Mouse (Mus musculus) adrenal gland, postnatal 10 days (tissue): Measurements from ENCODE around the gene Hist2h3c1. TPM values are rescaled to one million over a fixed set of nuclear protein-coding genes. Genes with fewer than 3 reads are reported as not detected.
"Not testable (repeated sequence)": the region's sequence is repeated elsewhere in the genome, so short reads cannot be mapped to it uniquely, and the experiment has no call there.

Experiments
- DNase-seq: peaks from one replicate; pipeline ENCODE4 v3.0.0; 2021; ENCODE audit warnings: mixed read lengths
- total RNA-seq, 2 experiments: library from RNA; stranded (reverse); gene quantifications; 2 replicates each; pipeline ENCODE4 v1.2.3; 2021

Hist2h3c1 gene
- total RNA-seq, 2 experiments from 2014 or later: 0.39 TPM; not detected in 1

DNA sequence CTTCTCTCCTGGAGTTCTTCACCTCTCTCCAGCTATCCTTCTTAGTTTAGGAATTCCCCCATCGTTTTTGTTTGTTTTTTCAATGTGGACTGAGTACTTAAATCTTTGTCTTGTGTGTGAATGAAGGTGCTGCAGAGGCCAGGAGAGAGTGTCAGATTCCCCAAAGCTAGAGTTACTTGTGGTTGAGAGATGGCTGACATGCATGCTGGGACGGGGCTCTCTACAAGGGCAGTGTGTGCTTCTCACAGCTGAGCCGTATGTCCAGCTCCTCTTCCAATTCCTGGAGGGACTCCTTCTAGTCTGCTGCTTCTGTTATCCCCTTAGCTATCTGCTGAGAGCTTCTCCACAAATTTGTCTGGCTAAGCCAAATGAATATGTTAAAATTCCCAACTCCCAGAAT, 10.6 kb upstream of the Hist2h3c1 start:
- DNase-seq: no peak

DNA sequence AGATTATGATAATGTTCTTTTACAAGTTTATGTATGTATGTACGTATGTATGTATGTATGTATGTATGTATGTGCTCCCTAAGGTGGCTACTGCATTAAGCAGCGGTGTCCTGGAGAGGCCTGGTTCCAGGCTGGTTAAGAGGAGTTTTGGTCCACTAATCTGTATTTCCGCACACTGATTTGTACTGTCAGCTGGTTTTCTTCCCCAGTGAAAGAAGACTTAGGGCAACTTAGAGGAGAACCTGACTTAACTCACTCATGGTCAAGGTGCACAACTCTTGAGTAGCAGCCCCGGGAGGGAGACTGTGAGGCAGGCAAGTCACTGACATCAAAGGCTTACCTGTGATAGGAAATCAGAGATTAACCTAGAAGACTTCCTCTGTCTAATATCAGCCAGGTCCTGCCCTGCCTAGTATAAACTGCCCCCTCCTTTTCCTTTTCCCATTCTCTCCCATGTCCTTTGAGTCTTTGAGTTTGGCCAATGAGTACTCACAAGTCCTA, 9.6 kb upstream of the Hist2h3c1 start:
- no peak for DNase-seq

DNA sequence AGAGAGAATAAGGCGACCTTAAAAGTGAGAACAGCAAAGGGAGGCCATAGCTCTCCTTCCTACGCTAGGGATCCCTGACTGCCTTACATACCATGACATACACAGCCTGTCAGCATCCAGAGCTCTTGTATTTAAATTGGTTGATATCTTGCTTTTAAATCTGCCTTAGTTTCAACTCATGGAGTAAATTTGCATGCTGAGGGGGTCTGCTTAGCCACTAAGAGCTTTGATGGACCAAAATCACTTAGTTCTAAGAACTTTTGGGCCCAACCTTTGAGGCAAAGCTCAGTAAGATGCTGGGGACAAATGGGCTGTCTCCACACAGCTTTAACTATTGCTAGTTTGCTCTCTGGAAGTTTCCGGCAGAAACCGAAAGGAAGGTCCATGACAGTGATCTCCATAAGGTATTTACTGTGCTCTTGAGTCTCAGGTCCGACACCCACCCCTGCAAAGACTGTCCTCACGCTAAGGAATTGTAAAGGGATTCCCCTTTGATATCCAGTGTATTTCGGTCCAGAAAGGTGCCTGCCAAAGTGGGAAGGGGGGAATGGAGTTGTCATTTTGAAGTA, 9.1 kb upstream of the Hist2h3c1 start:
- no peak for DNase-seq

DNA sequence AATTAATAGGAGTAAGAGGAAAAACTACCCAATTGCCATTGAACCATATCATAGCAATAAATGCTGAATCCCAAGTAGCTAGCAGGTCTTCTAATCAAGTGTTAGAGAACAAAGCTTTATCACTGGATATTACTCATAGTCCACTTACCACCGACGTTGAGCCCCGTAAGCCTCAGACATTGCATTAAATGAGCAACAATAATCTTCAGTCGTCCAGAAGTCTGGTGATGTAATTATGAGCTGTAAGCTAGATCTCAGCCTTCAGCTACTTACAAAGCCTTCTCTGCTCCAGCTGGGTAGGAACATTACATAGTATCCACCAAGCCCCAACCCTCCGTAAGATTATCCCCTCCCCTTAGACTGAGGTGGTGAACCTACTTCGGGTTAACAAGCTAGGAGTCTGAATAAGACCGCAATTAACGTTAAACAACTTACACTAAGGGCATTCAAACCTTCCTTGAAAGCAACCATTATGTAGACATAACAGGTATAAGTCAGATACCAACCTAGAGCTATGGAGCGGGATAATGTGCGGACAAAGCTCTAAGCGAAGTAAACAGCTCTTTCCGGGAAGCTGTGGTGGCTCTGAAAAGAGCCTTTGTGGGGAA, 8.5 kb upstream of the Hist2h3c1 start:
- DNase-seq: no peak

DNA sequence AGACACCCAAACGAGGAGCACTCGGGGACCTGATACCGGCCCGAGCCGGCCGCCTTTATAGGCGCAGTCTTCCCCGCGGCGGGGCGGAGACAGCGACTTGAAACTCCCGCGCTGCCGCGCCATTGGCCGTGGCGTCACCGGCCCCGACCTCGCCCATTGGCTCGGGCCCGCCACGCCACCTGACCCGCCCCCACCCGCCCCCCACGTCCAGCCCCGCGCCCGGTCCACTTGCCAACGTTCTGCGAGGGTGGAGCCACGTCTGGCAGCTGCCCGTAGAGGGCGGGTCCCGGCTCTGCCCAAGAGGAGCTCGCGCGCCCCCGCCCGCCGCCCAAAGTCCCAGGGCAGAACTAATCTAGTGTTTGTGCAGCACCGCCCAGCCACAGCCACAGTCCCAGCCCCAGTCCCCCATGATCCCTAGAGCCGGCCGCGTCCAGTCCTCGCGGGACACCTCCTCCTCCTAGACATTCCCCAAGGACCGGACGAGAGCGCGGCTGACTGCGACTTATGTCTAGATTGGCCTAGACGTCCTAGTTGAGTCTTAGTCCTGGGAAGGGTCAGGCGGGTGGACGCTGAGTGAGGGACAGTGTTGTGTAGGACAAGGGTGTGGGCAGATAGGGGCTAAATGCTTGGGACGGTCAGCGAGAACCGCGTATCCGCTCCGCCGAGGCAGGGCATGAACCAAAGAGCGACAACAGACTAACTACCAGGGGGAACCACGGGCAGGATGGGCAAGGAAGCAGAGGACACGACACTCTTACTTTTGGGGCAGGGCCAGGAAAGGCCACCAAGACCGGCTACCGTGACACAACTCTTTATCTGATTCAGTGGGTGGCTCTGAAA, 7.3 kb upstream of the Hist2h3c1 start, which contains the start of gene Hist2h3c2:
TSS of gene Hist2h3c2 (minus strand) at position 174 of the 840 bp plus-strand sequence.
- peak; percentile 65 for DNase-seq

DNA sequence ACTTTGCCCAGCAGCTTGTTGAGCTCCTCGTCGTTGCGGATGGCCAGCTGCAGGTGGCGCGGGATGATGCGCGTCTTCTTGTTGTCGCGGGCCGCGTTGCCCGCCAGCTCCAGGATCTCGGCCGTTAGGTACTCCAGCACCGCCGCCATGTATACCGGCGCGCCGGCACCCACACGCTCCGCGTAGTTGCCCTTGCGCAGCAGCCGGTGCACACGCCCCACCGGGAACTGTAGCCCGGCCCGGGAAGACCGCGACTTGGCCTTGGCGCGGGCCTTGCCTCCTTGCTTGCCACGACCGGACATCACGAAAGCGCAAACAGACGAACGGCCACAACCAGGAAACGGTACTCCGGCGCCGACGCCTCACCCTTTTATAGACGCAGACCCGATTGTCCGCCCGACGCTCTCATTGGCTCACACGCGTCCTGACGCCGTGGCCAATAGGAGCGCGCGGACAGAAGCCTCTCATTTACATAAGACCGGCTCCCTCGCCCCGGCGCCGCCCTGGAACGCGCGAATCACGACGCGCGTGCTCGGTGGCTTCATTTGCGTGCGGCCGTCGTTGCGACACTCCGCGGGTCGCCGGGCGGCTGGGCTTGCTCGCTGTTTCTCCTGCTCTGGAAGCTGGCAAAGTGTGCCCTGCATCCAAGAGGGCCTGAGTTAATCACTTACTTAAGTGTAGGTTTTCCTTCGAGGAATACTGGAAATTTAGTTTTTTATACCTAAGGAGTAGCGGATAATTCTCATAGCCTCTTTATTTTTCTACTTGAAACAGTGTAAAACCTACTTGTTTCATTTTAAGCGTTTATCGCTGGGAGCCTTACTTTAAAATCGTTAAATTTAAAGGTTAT, 6.3 kb upstream of the Hist2h3c1 start, which contains the start of gene Hist2h2aa2:
TSS of gene Hist2h2aa2 (minus strand) at position 328 of the 850 bp plus-strand sequence.
- DNase-seq: peak; percentile 96

DNA sequence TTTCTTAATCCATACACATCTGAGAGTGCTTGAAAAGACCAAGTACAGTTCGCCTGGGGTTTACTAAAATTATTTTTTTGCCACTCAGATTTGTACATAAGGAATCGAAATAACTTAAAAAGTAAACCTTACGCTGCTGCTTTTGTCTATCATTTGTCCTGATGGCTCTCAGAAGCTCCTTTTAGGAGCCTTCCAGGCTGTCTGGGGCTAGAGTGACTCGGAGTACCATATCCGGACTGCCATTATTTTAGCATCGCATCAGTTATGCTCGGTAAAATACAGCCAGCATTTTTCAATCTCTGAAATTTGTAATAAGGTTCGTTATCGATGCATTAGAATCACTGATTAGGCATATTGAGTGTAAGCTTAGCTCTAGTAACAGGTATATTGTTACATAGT, 5.7 kb upstream of the Hist2h3c1 start:
- DNase-seq: no peak

DNA sequence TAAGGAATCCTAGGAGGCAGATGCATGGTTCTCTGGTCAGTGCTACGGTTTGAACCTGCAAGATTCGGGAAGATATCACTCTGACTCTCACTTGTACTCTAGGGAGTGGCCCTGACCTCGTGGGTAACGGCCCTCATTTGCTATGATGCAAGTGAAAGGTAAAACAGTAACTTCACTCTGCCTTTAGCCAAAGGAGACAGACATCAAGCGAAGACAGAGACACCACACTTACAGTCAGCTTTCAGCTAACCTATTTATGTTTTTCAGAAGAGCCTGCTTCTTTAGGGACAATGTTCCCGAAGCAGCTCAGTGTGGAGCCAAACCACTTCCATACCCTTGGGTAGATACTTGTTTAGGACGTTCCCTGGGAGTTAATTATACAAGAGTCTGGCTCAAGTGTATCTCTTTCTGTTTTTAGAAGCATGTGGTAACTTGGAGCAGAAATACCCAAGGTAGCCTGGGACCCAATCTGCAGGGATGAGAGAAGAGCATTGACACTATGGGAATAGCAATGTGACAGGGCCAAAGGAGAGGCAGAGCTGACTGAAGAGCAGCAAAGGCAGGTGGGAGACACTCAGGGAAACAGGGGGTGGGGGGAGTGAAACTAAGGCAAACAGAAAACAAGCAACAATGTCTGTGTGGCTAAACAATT, 2.4 kb upstream of the Hist2h3c1 start:
- DNase-seq: no peak

DNA sequence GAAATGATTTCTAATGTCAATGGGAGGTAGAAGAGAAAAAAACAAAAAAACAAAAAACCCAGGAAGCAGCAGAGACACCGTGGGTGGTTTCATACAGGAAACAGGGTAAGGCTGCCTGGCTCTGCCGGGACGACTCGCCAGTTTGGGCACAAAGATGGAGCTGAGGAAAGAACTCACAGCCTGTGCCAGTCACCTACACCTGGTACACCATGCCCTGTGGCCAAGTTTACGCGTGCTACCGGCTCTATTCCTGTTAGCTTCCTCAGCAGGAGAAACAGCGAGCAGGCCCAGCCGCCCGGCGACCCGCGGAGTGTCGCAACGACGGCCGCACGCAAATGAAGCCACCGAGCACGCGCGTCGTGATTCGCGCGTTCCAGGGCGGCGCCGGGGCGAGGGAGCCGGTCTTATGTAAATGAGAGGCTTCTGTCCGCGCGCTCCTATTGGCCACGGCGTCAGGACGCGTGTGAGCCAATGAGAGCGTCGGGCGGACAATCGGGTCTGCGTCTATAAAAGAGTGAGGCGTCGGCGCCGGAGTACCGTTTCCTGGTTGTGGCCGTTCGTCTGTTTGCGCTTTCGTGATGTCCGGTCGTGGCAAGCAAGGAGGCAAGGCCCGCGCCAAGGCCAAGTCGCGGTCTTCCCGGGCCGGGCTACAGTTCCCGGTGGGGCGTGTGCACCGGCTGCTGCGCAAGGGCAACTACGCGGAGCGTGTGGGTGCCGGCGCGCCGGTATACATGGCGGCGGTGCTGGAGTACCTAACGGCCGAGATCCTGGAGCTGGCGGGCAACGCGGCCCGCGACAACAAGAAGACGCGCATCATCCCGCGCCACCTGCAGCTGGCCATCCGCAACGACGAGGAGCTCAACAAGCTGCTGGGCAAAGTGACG, 1.2 kb upstream of the Hist2h3c1 start, which contains the start of gene Hist2h2aa1:
TSS of gene Hist2h2aa1 (plus strand) at position 495 of the 884 bp plus-strand sequence.
- peak; percentile 88 for DNase-seq

DNA sequence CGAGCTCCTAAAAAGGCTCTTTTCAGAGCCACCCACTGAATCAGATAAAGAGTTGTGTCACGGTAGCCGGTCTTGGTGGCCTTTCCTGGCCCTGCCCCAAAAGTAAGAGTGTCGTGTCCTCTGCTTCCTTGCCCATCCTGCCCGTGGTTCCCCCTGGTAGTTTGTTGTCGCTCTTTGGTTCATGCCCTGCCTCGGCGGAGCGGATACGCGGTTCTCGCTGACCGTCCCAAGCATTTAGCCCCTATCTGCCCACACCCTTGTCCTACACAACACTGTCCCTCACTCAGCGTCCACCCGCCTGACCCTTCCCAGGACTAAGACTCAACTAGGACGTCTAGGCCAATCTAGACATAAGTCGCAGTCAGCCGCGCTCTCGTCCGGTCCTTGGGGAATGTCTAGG, 467 bp upstream of the Hist2h3c1 start:
- not testable (repeated sequence) for DNase-seq

DNA sequence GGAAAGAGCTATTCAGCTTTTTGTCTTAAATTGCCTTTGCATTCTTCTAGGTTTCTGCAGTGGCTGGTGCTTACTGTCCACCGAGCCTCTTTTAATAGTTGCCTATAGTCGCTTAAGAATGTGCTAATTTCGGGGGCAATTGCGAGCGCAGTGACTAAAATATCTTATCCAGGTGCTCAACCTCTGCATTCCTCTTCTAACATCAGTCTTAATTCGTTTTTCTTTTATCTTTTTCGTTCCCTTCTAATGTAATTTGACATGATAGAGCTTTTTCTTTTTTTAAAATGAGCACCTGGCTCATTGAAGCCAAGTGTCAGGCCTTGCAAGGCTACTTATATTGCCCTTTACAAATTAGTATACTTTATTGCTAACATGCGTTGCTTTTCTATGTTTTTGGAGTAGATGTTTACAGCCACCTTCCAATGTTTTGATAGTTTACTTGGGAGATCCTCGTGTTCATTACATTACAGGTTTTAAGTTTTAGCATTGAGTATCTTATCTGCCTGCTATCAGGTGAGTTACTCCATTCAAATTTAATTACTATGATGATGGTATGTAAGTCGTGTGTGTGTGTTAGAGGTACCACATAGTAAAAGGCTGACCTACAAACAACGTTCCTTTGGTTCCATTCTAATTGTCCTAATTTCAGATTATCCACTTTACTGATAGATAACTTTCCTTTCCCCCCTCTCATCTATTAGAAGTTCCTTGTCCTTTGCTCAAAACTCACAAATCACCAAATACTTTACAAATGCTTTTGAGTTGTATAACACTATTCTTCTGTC, 1.1 kb downstream of the Hist2h3c1 start:
- no peak for DNase-seq

DNA sequence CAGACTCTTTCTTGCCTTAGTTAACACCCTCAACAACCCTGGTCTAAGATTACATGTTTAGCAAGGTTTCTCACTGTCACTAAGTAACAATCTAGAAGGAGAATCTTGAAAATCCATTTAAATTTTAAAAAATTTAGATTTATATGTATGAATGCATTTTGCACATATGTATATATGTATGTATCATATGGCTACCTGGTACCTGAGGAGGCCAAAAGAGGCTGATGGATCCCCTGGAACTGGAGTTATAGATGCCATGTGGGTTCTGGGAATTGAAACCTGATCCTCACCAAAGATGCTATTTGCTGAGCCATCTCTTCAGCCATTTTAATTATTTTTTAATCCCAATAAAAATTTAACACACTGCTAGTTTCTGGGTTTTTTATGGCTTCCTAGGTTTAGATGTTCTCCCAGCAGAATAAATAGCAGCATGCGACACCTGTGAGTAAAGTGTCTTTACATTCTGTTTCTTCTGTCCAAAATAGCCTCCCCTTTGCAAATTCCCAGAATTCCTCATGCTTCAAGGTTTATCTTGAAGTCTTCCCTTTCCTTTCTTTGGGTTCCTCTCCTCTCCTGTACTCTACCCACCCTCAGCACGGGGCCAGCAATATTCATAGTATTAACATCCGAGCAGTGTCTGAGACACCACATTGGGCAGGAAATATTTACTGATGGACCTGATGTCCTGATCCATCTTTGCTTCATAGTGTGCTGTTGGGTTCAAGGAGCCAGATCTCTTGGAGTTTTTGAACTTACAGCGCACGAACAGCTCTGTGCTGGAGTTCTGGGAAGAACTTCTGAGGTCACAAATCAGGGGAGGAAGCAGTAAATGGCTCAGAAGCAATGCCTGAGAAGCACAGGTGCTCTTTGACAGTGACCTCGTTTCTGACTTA, 1.9 kb downstream of the Hist2h3c1 start:
- no peak for DNase-seq

DNA sequence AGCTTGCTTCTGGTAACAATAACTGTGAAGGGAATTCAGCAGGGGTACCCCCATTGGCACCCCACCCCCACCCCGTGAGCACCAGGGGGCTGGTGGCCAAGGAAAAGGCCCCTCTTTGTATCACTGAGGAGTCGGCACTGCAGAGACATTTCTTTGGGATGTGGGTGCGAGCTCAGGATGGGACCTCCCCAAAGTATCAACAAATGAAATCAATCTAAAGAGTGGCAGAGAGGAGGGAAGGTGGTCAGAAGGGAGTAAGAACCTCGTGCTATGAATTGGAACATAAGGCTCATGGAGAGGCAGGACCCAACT, 2.5 kb downstream of the Hist2h3c1 start:
- DNase-seq: no peak

DNA sequence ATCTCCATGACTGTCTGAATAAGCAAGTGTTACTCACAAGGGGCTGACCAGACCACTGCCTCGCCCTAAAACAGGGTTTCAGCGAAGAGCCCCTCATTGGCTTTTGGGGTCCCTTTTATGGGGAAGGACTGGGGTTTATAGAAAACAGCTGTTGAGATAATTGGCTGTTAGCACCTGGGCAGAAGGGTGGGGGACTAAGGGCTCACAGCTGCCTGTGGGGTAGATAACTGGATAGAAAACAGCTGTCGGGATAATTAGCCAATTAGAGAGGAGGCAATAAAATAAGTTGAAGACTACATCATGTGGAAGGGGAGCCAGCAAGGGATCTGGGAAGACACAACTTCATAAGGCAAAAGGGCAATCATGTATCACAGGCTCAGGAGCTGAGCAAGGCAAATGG, 4.4 kb downstream of the Hist2h3c1 start:
- DNase-seq: no peak

DNA sequence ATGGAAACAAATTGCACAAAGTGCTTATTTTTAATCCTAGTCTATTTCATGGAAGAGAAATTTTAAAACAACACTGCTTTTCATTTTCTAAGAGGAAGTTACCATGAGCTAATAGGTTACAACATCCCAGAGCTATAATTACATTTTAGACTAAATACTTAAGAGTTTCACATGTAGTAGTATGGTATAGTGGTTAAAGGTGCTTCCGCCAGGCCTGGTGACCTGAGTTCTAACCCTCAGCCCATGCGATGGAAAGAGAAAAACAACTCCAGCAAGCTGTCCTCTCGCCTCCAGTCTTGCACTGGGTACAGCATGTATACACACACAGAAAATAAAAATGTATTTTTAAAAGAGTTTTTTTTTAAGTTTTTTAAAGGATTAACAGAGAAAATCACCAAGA, 5.3 kb downstream of the Hist2h3c1 start:
- DNase-seq: no peak

DNA sequence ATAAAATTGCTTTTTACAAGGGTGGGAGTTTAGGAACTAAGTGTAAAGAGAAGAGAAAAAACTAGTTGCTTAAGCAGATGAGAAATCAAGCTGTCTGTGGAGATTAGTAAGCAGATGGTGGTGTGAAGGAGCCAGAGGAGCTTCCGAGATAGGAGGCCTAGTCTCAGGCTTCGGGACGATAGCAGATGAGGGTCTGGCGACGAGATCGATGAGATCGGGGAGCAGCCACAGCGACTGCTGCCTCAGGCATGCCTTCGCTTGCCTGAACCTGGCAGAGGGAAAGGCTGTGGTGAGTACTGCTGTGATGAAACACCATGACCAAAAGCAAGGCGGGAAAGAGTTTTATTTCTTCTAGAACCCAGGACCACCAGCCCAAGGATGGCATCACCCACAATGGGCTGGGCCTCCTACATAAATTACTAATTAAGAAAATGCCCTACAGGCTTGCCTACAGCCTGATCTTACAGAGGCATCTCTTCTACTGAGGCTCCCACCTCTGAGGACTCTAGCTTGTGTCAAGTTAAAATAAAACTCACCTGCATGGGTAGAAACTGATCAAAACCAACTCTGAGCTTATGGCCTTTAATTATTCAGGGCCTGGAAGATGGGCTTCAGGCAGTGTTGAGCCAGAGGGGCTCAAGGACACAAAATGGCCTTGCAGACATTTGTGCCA, 8.3 kb downstream of the Hist2h3c1 start:
- DNase-seq: no peak

DNA sequence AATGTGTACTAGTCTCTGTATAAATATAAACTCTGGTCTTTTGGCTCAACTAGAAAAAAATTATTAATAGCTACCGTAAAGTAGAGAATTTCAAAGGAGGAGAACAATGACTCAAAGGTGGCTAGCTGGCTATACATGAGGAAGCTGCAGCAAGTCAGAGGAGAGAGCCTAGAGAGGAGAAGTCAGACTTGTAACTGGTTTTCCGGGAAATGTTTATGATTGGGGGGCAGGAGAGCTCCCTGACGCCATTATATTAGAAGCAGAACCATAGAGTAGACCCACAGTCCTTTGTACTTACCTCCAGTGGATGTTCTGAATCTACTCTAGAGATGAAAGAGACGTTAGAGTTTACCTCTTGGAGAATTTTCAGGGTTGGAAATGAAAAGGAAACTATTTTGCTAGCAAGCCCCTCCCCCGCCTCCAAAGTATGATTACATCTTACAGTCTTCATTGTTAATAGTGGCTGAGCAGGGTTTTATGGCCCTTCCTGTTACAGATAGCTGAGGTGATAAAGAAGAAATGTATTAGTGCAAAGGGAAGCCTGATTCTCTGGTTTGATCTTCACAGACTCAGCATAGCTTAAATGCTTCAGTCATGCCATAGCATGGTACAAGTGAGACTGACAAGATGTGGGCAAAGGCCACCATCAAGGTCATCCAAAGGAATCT, 9.6 kb downstream of the Hist2h3c1 start:
- DNase-seq: no peak

DNA sequence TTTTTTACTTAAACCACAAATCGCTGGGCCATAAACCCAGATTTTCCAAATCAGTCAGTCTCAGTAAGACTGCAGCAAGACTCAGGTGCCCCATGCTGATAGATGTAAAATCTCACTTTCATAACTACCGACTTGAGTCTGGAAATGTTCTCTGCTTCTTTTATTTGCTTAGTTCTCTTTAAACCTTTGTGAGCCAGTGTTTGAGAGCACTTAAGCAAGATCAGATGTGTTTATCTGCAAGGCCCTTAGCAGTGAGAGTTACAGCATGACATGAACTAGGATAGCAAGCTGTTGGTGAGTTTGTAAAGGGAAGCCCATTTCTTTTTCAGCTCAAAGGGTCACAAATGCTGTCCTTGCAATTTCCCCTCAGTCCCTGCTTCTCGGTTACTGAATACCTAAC, 10.7 kb downstream of the Hist2h3c1 start:
- DNase-seq: no peak
